Mouse (Mus musculus) intestine, embryonic 14.5 days (tissue): ENCODE data around the gene Irgq. TPM values are rescaled to one million over a fixed set of nuclear protein-coding genes. Genes with fewer than 3 reads are reported as not detected.

Experiments
- ATAC-seq: fragments of 200-750 bp; cut with Nextera tagmentation; replicated peaks from 2 replicates; pipeline ENCODE4 v1.8.0; 2017; ENCODE audit warnings: low read depth, moderate number of reproducible peaks, moderate TSS enrichment, moderate library complexity; ENCODE audit not compliant: low FRiP score, low TSS enrichment
- DNase-seq: peaks from one replicate; pipeline ENCODE4 v3.0.0-alpha.2; 2018; ENCODE audit warnings: low spot score
- H3K27ac ChIP-seq: fragments of 300-500 bp; sonication (generic); 2 replicates; pipeline ENCODE4 v1.5.1; 2014; ENCODE audit warnings: low read depth, mild to moderate bottlenecking, control low read depth
- H3K27me3 ChIP-seq: fragments of 300-500 bp; sonication (generic); replicated peaks from 2 replicates; pipeline ENCODE4 v1.6.1; 2014; ENCODE audit warnings: low read length, control low read depth; ENCODE audit not compliant: control insufficient read depth, insufficient read depth
- H3K36me3 ChIP-seq: fragments of 300-500 bp; sonication (generic); 2 replicates; pipeline ENCODE4 v1.6.1; 2014; ENCODE audit warnings: low read length, control low read depth; ENCODE audit not compliant: control insufficient read depth, insufficient read depth
- H3K4me1 ChIP-seq: fragments of 300-500 bp; sonication (generic); replicated peaks from 2 replicates; pipeline ENCODE4 v1.6.1; 2014; ENCODE audit warnings: low read length, control low read depth, mixed read lengths; ENCODE audit not compliant: control insufficient read depth, insufficient read depth
- H3K4me2 ChIP-seq: fragments of 300-500 bp; sonication (generic); 2 replicates; pipeline ENCODE4 v1.6.1; 2014; ENCODE audit warnings: low read length
- H3K4me3 ChIP-seq: fragments of 300-500 bp; sonication (generic); 2 replicates; pipeline ENCODE4 v1.5.1; 2014; ENCODE audit warnings: low read depth, low read length, control low read depth, mixed read lengths
- H3K9ac ChIP-seq: fragments of 300-500 bp; sonication (generic); 2 replicates; pipeline ENCODE4 v1.6.1; 2014; ENCODE audit warnings: mild to moderate bottlenecking, low read length
- H3K9me3 ChIP-seq: fragments of 300-500 bp; sonication (generic); 2 replicates; pipeline ENCODE4 v1.6.1; 2016; ENCODE audit warnings: low read length, control low read depth; ENCODE audit not compliant: control insufficient read depth
- WGBS: fragments of 180-500 bp; shearing (Covaris S2); extraction: QIAGEN DNeasy Blood & Tissue Kit; methylation state at CpG from one replicate; pipeline ENCODE4 v1.1.7; 2014; 5-methylcytosine and 5-hydroxymethylcytosine counted together
- polyA plus RNA-seq: library from polyadenylated mRNA; unstranded; fragments of >200 nt; fragmentation: Nextera tagmentation; extraction: Ambion mirVana; gene quantifications from 2 replicates; pipeline ENCODE4 v1.2.1, GENCODE M21; 2014

Gene Irgq
- polyA plus RNA-seq, 1 experiment from 2014 or later = 6.3 TPM

- H3K4me1 ChIP-seq = no peaks in the 10 kb centered on the region
- no peak for ATAC-seq
- H3K27me3 ChIP-seq = no peaks in the 10 kb centered on the region
- 89% methylated on average over 4 of the region's 4 CpGs for WGBS
- no peak overlapping the region for H3K4me2 ChIP-seq
- H3K9me3 ChIP-seq = no peaks in the 10 kb centered on the region
- H3K9ac ChIP-seq = no peak overlapping the region
- no peak overlapping the region for H3K4me3 ChIP-seq
- no peaks in the 10 kb centered on the region; the same call in 1 of the 2 replicates for H3K36me3 ChIP-seq
- no peak for DNase-seq
- H3K27ac ChIP-seq = no peak overlapping the region
Observed at GRCm38 (mm10) chr7:24539686-24540085, 9.2 kb downstream of the Irgq start.

GRCm38 (mm10) chr7:24544506-24544905, 14.0 kb downstream of the Irgq start:
- no peak overlapping the region for H3K4me2 ChIP-seq
- H3K36me3 ChIP-seq = peaks cover 14% of the 10 kb centered on the region
- no peak overlapping the region for H3K27ac ChIP-seq
- H3K4me1 ChIP-seq = peaks cover 11% of the 10 kb centered on the region
- ATAC-seq (no peak), DNase-seq (no peak)
- H3K4me3 ChIP-seq = no peak overlapping the region
- H3K9ac ChIP-seq = no peak overlapping the region
- no peaks in the 10 kb centered on the region for H3K9me3 ChIP-seq
- WGBS = 84% methylated on average over 2 of the region's 2 CpGs
- no peaks in the 10 kb centered on the region for H3K27me3 ChIP-seq

GRCm38 (mm10) chr7:24546068-24546614, 15.7 kb downstream of the Irgq start, which contains the start of the genes Pinlyp and Xrcc1:
TSS of gene Pinlyp (minus strand) at chr7:24546118.
TSS of gene Xrcc1 (plus strand) at chr7:24546289.
- Histone ChIP-seq H3K36me3 (peaks cover 27% of the 10 kb centered on the region), H3K9me3 (no peaks in the 10 kb centered on the region), H3K4me2 (peak within 1 kb of the TSS; percentile 78), H3K4me1 (peaks cover 11% of the 10 kb centered on the region), H3K27ac (peak within 1 kb of the TSS; percentile 74), H3K9ac (peak within 1 kb of the TSS; percentile 69), H3K27me3 (no peaks in the 10 kb centered on the region), H3K4me3 (peak within 1 kb of the TSS; percentile 68)
- peak; percentile 57 for DNase-seq
- WGBS = 30% methylated on average over 13 of the region's 13 CpGs
- no peak for ATAC-seq

GRCm38 (mm10) chr7:24546634-24547389, 16.3 kb downstream of the Irgq start:
- H3K4me2 ChIP-seq = peak overlapping the region; percentile 78
- ATAC-seq (peak; percentile 99), DNase-seq (peak; percentile 98)
- H3K4me1 ChIP-seq = peaks cover 11% of the 10 kb centered on the region
- H3K9me3 ChIP-seq = no peaks in the 10 kb centered on the region
- H3K9ac ChIP-seq = peak overlapping the region; percentile 69
- under 1% methylated on average over 57 of the region's 57 CpGs for WGBS
- no peaks in the 10 kb centered on the region for H3K27me3 ChIP-seq
- peak overlapping the region; percentile 74 for H3K27ac ChIP-seq
- H3K4me3 ChIP-seq = peak overlapping the region; percentile 68
- H3K36me3 ChIP-seq = peaks cover 28% of the 10 kb centered on the region

GRCm38 (mm10) chr7:24547534-24548036, 17.1 kb downstream of the Irgq start:
- H3K4me1 ChIP-seq = peaks cover 11% of the 10 kb centered on the region
- H3K4me2 ChIP-seq = peak overlapping the region; percentile 78
- ATAC-seq = 0 out of 2 replicates have a peak, but pooled peaks have one; percentile 4
- H3K9me3 ChIP-seq = no peaks in the 10 kb centered on the region
- 26% methylated on average over 13 of the region's 13 CpGs for WGBS
- peaks cover 35% of the 10 kb centered on the region for H3K36me3 ChIP-seq
- H3K4me3 ChIP-seq = peak overlapping the region; percentile 68
- peak overlapping the region; percentile 74 for H3K27ac ChIP-seq
- no peaks in the 10 kb centered on the region for H3K27me3 ChIP-seq
- no peak for DNase-seq
- H3K9ac ChIP-seq = peak overlapping the region; percentile 69

- Histone ChIP-seq H3K4me1 (peaks cover 7% of the 10 kb centered on the region), H3K4me3 (no peak overlapping the region), H3K9me3 (no peaks in the 10 kb centered on the region), H3K4me2 (no peak overlapping the region), H3K9ac (no peak overlapping the region), H3K27ac (no peak overlapping the region), H3K27me3 (no peaks in the 10 kb centered on the region), H3K36me3 (peaks cover 56% of the 10 kb centered on the region)
- DNase-seq (no peak), ATAC-seq (no peak)
- 76% methylated on average over 12 of the region's 12 CpGs for WGBS
Observed at GRCm38 (mm10) chr7:24551985-24552759, 21.7 kb downstream of the Irgq start.

- Histone ChIP-seq H3K9me3 (no peaks in the 10 kb centered on the region), H3K4me3 (no peak overlapping the region), H3K27me3 (no peaks in the 10 kb centered on the region), H3K27ac (no peak overlapping the region), H3K9ac (no peak overlapping the region), H3K4me1 (no peaks in the 10 kb centered on the region), H3K4me2 (no peak overlapping the region), H3K36me3 (peaks cover 53% of the 10 kb centered on the region)
- ATAC-seq (no peak), DNase-seq (no peak)
- 91% methylated on average over 10 of the region's 10 CpGs for WGBS
Observed at GRCm38 (mm10) chr7:24555786-24556185, 25.3 kb downstream of the Irgq start.

GRCm38 (mm10) chr7:24561450-24561849, 31.0 kb downstream of the Irgq start:
- ATAC-seq = no peak
- no peak overlapping the region for H3K4me3 ChIP-seq
- H3K36me3 ChIP-seq = peaks cover 74% of the 10 kb centered on the region
- DNase-seq = no peak
- no peak overlapping the region for H3K27ac ChIP-seq
- no peak overlapping the region for H3K9ac ChIP-seq
- H3K4me1 ChIP-seq = no peaks in the 10 kb centered on the region
- no peak overlapping the region for H3K4me2 ChIP-seq
- H3K9me3 ChIP-seq = no peaks in the 10 kb centered on the region
- no peaks in the 10 kb centered on the region for H3K27me3 ChIP-seq
- WGBS = 86% methylated on average over 4 of the region's 4 CpGs
